Comparison of ENCODE assay signal across 26 mouse cellular contexts in genomic region chr2:35963280-35963679, GRCm38 (mm10). TPM values are rescaled to one million over a fixed set of nuclear protein-coding genes. Genes with fewer than 3 reads are reported as not detected.
DNase-seq lines count a peak whose midpoint lies in the region; ATAC-seq and TF ChIP-seq lines count a peak whose summit lies in the region.
"Had no signal": no experiment of that assay in that cellular context is flagged by ENCODE, and none has a peak within 500 bp of the region (broad histone marks: within the 10 kb centered on the region; RNA-seq: fewer than 3 reads in every experiment).

No protein-coding gene starts in this region.

- WGBS in hindbrain, embryonic 12.5 days: 76% methylated on average over 2 of the region's 2 CpGs
- WGBS in hindbrain, postnatal 0 days: 59% methylated on average over 2 of the region's 2 CpGs
- WGBS in limb, embryonic 12.5 days: 70% methylated on average over 2 of the region's 2 CpGs
- 83% methylated on average over 2 of the region's 2 CpGs for WGBS in limb, embryonic 10.5 days
- 38% methylated on average over 2 of the region's 2 CpGs for WGBS in neural tube, embryonic 13.5 days

- no peak overlapping the region for H3K27ac ChIP-seq in hindbrain, embryonic 12.5 days
- H3K27ac ChIP-seq in hindbrain, postnatal 0 days: no peak overlapping the region
- no peak overlapping the region for H3K27ac ChIP-seq in limb, embryonic 12.5 days
- no peak overlapping the region for H3K27ac ChIP-seq in limb, embryonic 10.5 days
- peak overlapping the region; percentile 68 for H3K27ac ChIP-seq in neural tube, embryonic 13.5 days (replicated peaks)
- H3K27ac ChIP-seq: embryonic facial prominence, embryonic 12.5 days; embryonic facial prominence, embryonic 15.5 days; heart, embryonic 15.5 days had no signal

- ATAC-seq in hindbrain, embryonic 12.5 days (ENCODE audit: low FRiP score): 0 out of 2 replicates have a peak, but pooled peaks have one; percentile 34
- no peak for ATAC-seq in hindbrain, postnatal 0 days
- ATAC-seq in limb, embryonic 12.5 days (ENCODE audit: insufficient number of reproducible peaks, insufficient read depth, low FRiP score, low TSS enrichment, low read depth): no peak
- ATAC-seq in neural tube, embryonic 13.5 days (ENCODE audit: low read depth): peak; percentile 33
- ATAC-seq: forebrain, embryonic 14.5 days; forebrain, postnatal 0 days had no signal

- no peak for TF ChIP-seq CTCF in hindbrain, postnatal 0 days (IDR thresholded peaks at IDR 0.05; ENCODE audit: low read depth)

- no peak overlapping the region for H3K4me3 ChIP-seq in hindbrain, embryonic 12.5 days
- H3K4me3 ChIP-seq in hindbrain, postnatal 0 days (ENCODE audit: low read length): no peak overlapping the region
- H3K4me3 ChIP-seq in limb, embryonic 12.5 days (replicated peaks): no peak overlapping the region
- H3K4me3 ChIP-seq in limb, embryonic 10.5 days: no peak overlapping the region
- H3K4me3 ChIP-seq in neural tube, embryonic 13.5 days: no peak overlapping the region
- H3K4me3 ChIP-seq: embryonic facial prominence, embryonic 12.5 days; embryonic facial prominence, embryonic 15.5 days; heart, embryonic 12.5 days; heart, embryonic 15.5 days had no signal

- no peak overlapping the region for H3K4me2 ChIP-seq in hindbrain, embryonic 12.5 days (replicated peaks)
- H3K4me2 ChIP-seq in hindbrain, postnatal 0 days (ENCODE audit: low read depth, low read length): no peak overlapping the region
- H3K4me2 ChIP-seq in limb, embryonic 12.5 days: no peak overlapping the region
- H3K4me2 ChIP-seq in neural tube, embryonic 13.5 days: no peak overlapping the region
- H3K4me2 ChIP-seq: embryonic facial prominence, embryonic 12.5 days; embryonic facial prominence, embryonic 15.5 days; heart, embryonic 12.5 days; heart, embryonic 15.5 days had no signal

- H3K9ac ChIP-seq in hindbrain, embryonic 12.5 days: no peak overlapping the region
- no peak overlapping the region for H3K9ac ChIP-seq in hindbrain, postnatal 0 days (replicated peaks; ENCODE audit: low read length)
- H3K9ac ChIP-seq in limb, embryonic 12.5 days (replicated peaks): peak overlapping the region; percentile 18; the same call in 1 of the 2 replicates
- H3K9ac ChIP-seq in neural tube, embryonic 13.5 days: no peak overlapping the region
- H3K9ac ChIP-seq: embryonic facial prominence, embryonic 12.5 days; embryonic facial prominence, embryonic 15.5 days; forebrain, postnatal 0 days; heart, embryonic 12.5 days; heart, embryonic 15.5 days had no signal

- no peak for DNase-seq in hindbrain, postnatal 0 days (ENCODE audit: low spot score)
- no peak for DNase-seq in limb, embryonic 10.5 days (ENCODE audit: low spot score)
- no peak for DNase-seq in MN1 (ENCODE audit: low spot score)
- no peak for DNase-seq in lung, postnatal 4 days
- DNase-seq: adrenal gland, adult 2 months; adrenal gland, postnatal 14 days; B cell, adult 2 months; cerebellum, adult 11 months; cerebellum, adult 2 months; cerebellum, adult 9-11 months; cerebellum, postnatal 25 days; forebrain, postnatal 0 days; gastrocnemius, postnatal 25 days; heart, adult 18-20 months; heart, postnatal 10 days; heart, postnatal 4 days had no signal

- peaks cover under 1% of the 10 kb centered on the region; the same call in 1 of the 2 replicates for H3K4me1 ChIP-seq in hindbrain, embryonic 12.5 days
- no peaks in the 10 kb centered on the region; the same call in 1 of the 2 replicates for H3K4me1 ChIP-seq in hindbrain, postnatal 0 days (ENCODE audit: insufficient read depth, low read length)
- H3K4me1 ChIP-seq in limb, embryonic 12.5 days (replicated peaks): 0 out of 2 replicates have a peak, but pooled peaks cover 7% of the 10 kb centered on the region
- H3K4me1 ChIP-seq in limb, embryonic 10.5 days: peaks cover 8% of the 10 kb centered on the region
- H3K4me1 ChIP-seq in neural tube, embryonic 13.5 days (replicated peaks): peaks cover 38% of the 10 kb centered on the region
- H3K4me1 ChIP-seq: embryonic facial prominence, embryonic 12.5 days; heart, embryonic 15.5 days had no signal

- H3K9me3 ChIP-seq in hindbrain, embryonic 12.5 days (replicated peaks): no peaks in the 10 kb centered on the region
- no peaks in the 10 kb centered on the region for H3K9me3 ChIP-seq in hindbrain, postnatal 0 days (ENCODE audit: low read length)
- no peaks in the 10 kb centered on the region for H3K9me3 ChIP-seq in limb, embryonic 12.5 days
- no peaks in the 10 kb centered on the region for H3K9me3 ChIP-seq in limb, embryonic 10.5 days (replicated peaks)
- H3K9me3 ChIP-seq in neural tube, embryonic 13.5 days: no peaks in the 10 kb centered on the region
- H3K9me3 ChIP-seq: embryonic facial prominence, embryonic 12.5 days; embryonic facial prominence, embryonic 15.5 days; G1E; heart, embryonic 12.5 days; heart, embryonic 15.5 days had no signal

- no peaks in the 10 kb centered on the region for H3K36me3 ChIP-seq in hindbrain, embryonic 12.5 days
- no peaks in the 10 kb centered on the region for H3K36me3 ChIP-seq in hindbrain, postnatal 0 days (ENCODE audit: insufficient read depth, low read length)
- no peaks in the 10 kb centered on the region for H3K36me3 ChIP-seq in limb, embryonic 12.5 days
- H3K36me3 ChIP-seq in limb, embryonic 10.5 days: no peaks in the 10 kb centered on the region
- H3K36me3 ChIP-seq in neural tube, embryonic 13.5 days: no peaks in the 10 kb centered on the region
- H3K36me3 ChIP-seq: embryonic facial prominence, embryonic 12.5 days; embryonic facial prominence, embryonic 15.5 days; G1E; heart, embryonic 12.5 days; heart, embryonic 15.5 days had no signal

- H3K27me3 ChIP-seq in hindbrain, embryonic 12.5 days: no peaks in the 10 kb centered on the region
- H3K27me3 ChIP-seq in hindbrain, postnatal 0 days (ENCODE audit: insufficient read depth, low read length): no peaks in the 10 kb centered on the region
- no peaks in the 10 kb centered on the region for H3K27me3 ChIP-seq in limb, embryonic 12.5 days
- no peaks in the 10 kb centered on the region for H3K27me3 ChIP-seq in limb, embryonic 10.5 days (ENCODE audit: low read depth, poor library complexity, severe bottlenecking)
- H3K27me3 ChIP-seq in neural tube, embryonic 13.5 days: no peaks in the 10 kb centered on the region
- H3K27me3 ChIP-seq: CH12.LX; embryonic facial prominence, embryonic 12.5 days; embryonic facial prominence, embryonic 15.5 days; heart, embryonic 12.5 days; heart, embryonic 15.5 days had no signal

RNA-seq across cellular contexts. Expression of gene Ttll11, which starts 16.4 kb away (rescaled TPM):
- polyA plus RNA-seq in hindbrain, embryonic 12.5 days (2016; fragmentation: Nextera tagmentation; extraction: Ambion mirVana): 4.6 and 5.5 TPM in 2 replicates
- total RNA-seq in hindbrain, postnatal 0 days (2014; rRNA removed): 8.2 and 12.4 TPM in 2 replicates
- 5.8 and 6.1 TPM in 2 replicates for polyA plus RNA-seq in hindbrain, postnatal 0 days (2015; fragmentation: Nextera tagmentation; extraction: Ambion mirVana)
- 1.3 and 1.5 TPM in 2 replicates for polyA plus RNA-seq in limb, embryonic 12.5 days (2016; fragmentation: Nextera tagmentation; extraction: Ambion mirVana)
- 0.65 TPM in 2 replicates for polyA plus RNA-seq in limb, embryonic 10.5 days (2016; fragmentation: Nextera tagmentation; extraction: Ambion mirVana)
- polyA plus RNA-seq in neural tube, embryonic 13.5 days (2015; fragmentation: Nextera tagmentation; extraction: Ambion mirVana): 5.1 and 5.2 TPM in 2 replicates

Comparison
In these comparisons a context has a peak if more than half of its experiments do, and no peak if none do; other contexts are left out.
1. ATAC-seq: peak in hindbrain, embryonic 12.5 days (single experiment) and neural tube, embryonic 13.5 days (single experiment); none in hindbrain, postnatal 0 days (single experiment) and limb, embryonic 12.5 days (single experiment).